Mouse (Mus musculus) heart, adult 2 months (tissue): ENCODE results near the gene Epb41l2.

ENCODE experiments used
- CTCF ChIP-seq: fragments of 200-600 bp; IDR thresholded peaks from 2 replicates; pipeline ENCODE4 v1.8.1; 2022; ENCODE audit warnings: antibody characterized with exemption, mild to moderate bottlenecking, moderate library complexity
- EP300 ChIP-seq: fragments of 200-500 bp; IDR thresholded peaks from 2 replicates; pipeline ENCODE4 v1.6.1; 2011; ENCODE audit warnings: low read depth, low read length, control low read depth; ENCODE audit not compliant: insufficient read depth
- POLR2A ChIP-seq: fragments of 200-500 bp; IDR thresholded peaks from 2 replicates; pipeline ENCODE4 v1.6.1; 2011; ENCODE audit warnings: mild to moderate bottlenecking, low read depth, low read length, control low read depth; ENCODE audit not compliant: insufficient read depth

DNA sequence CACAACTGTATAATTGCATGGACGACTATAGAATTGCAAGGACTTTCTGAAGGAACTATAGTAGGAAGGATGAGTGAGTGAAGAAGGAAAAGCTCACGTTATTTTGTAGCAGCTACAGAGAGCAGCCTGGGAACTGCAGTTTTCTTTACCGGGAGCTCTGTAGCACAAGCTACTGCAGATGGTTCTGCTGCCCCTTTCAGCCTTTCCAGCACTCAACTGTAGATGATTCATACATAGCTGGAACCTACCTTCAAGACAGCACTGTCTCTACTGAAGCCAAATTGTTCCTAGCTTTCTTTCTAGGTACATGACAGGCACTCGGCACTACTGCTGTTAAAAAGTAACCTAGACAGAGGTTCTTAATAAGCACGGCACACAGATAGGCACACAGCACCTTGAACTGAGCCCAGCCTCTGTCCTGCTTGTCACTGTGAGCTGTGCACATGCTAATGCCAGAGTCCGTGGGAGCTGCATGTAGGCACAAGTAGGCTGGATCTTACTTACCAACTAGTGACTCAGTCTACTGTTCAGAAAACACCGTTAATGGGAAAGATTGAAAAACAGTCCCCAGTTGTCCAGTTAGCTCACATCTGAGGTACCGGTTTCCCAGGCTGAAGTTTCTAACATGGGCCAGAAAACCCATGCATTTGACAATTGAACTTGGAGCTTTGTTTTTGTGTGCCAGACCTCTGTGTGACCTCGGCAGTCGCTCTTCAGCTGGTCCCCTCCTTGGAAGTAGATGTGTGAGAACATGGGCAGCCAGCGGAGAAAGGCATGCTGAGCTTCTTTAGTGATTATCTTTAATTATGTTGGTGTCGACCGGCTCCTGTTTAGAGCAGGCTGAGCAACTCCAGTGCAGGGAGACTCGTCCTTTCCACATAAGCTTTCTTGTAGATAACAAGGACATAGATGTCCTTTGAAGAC is 38.4 kb downstream of the Epb41l2 start:
- TF ChIP-seq POLR2A (no peak), CTCF (no peak), EP300 (no peak)
